ENCODE assay signal across 8 mouse cellular contexts in genomic region chr9:106156419-106156818, GRCm38 (mm10). TPM values are rescaled to one million over a fixed set of nuclear protein-coding genes. Genes with fewer than 3 reads are reported as not detected.
DNase-seq lines count a peak whose midpoint lies in the region; ATAC-seq lines count a peak whose summit lies in the region.

No protein-coding gene starts in this region.

- H3K4me2 ChIP-seq in forebrain, embryonic 14.5 days (ENCODE audit: low read length), result no peak overlapping the region

- ATAC-seq in forebrain, embryonic 14.5 days, result peak; percentile 67
- ATAC-seq in inflammation-experienced regulatory T-cells, adult 6 months, result no peak

- WGBS in forebrain, embryonic 14.5 days, result 46% methylated on average over 5 of the region's 5 CpGs

- peak; percentile 40 for DNase-seq in urinary bladder, postnatal 14 days (ENCODE audit: low spot score)
- no peak for DNase-seq in urinary bladder, adult 18-20 months (ENCODE audit: low spot score in 2 of 2)
- DNase-seq in c-Kit-positive CD71-negative TER-119-negative erythroid progenitor cells, embryonic 14.5 days (ENCODE audit: low read depth), result peak; percentile 76
- DNase-seq in forebrain, embryonic 14.5 days (ENCODE audit: low spot score), result peak; percentile 90
- DNase-seq in kidney, postnatal 36 days, result peak; percentile 68 to 79
- peak; percentile 44 to 68 for DNase-seq in lung, postnatal 4 days
- DNase-seq in right cerebral cortex, postnatal 4 days, result peak; percentile 65

- peak overlapping the region; percentile 46; the same call in 1 of the 2 replicates for H3K27ac ChIP-seq in forebrain, embryonic 14.5 days (ENCODE audit: low read depth, low read length)

- H3K4me1 ChIP-seq in forebrain, embryonic 14.5 days (ENCODE audit: control insufficient read depth, insufficient read depth, low read length), result peaks cover 4% of the 10 kb centered on the region; the same call in 1 of the 2 replicates

- H3K9ac ChIP-seq in forebrain, embryonic 14.5 days (ENCODE audit: low read length), result no peak overlapping the region

- no peak overlapping the region for H3K4me3 ChIP-seq in forebrain, embryonic 14.5 days (ENCODE audit: low read depth, low read length)

- H3K36me3 ChIP-seq in forebrain, embryonic 14.5 days (ENCODE audit: control insufficient read depth, insufficient read depth, low read length), result peaks cover 23% of the 10 kb centered on the region; the same call in 1 of the 2 replicates

- H3K27me3 ChIP-seq in forebrain, embryonic 14.5 days (replicated peaks; ENCODE audit: control insufficient read depth, insufficient read depth, low read length), result no peaks in the 10 kb centered on the region

- no peaks in the 10 kb centered on the region for H3K9me3 ChIP-seq in forebrain, embryonic 14.5 days (replicated peaks; ENCODE audit: control insufficient read depth, low read length)

RNA-seq across cellular contexts. Expression of gene Glyctk, which starts 1.5 kb away (rescaled TPM):
- polyA plus RNA-seq in forebrain, embryonic 14.5 days (2014; fragmentation: Nextera tagmentation; extraction: Ambion mirVana), result 2.3 TPM in 2 replicates
- 1 to 10 TPM; 2.0 to 4.7 (median 2.1) TPM for polyA plus RNA-seq in inflammation-experienced regulatory T-cells, adult 6 months (2017; shearing (Covaris generic))

RNA-seq across cellular contexts. Expression of gene Wdr82, which starts 14.3 kb away (rescaled TPM):
- polyA plus RNA-seq in forebrain, embryonic 14.5 days (2014; fragmentation: Nextera tagmentation; extraction: Ambion mirVana), result 54.7 and 56.4 TPM in 2 replicates
- polyA plus RNA-seq in inflammation-experienced regulatory T-cells, adult 6 months (2017; shearing (Covaris generic)), result 10 to 100 TPM; 28.3 to 48.5 (median 39.8) TPM

RNA-seq across cellular contexts. Expression of gene Ppm1m, which starts 43.1 kb away (rescaled TPM):
- polyA plus RNA-seq in forebrain, embryonic 14.5 days (2014; fragmentation: Nextera tagmentation; extraction: Ambion mirVana), result 10.3 and 10.7 TPM in 2 replicates
- 10 to 100 TPM; 11.2 to 27.9 (median 20.4) TPM for polyA plus RNA-seq in inflammation-experienced regulatory T-cells, adult 6 months (2017; shearing (Covaris generic))

RNA-seq across cellular contexts. Expression of gene Twf2, which starts 46.5 kb away (rescaled TPM):
- 57.5 and 64.7 TPM in 2 replicates for polyA plus RNA-seq in forebrain, embryonic 14.5 days (2014; fragmentation: Nextera tagmentation; extraction: Ambion mirVana)
- 100 to 1,000 TPM; 126 to 140 (median 135) TPM for polyA plus RNA-seq in inflammation-experienced regulatory T-cells, adult 6 months (2017; shearing (Covaris generic))

RNA-seq across cellular contexts. Expression of gene Col6a4, which starts 59.8 kb away (rescaled TPM):
- 0.22 and 0.66 TPM in 2 replicates for polyA plus RNA-seq in forebrain, embryonic 14.5 days (2014; fragmentation: Nextera tagmentation; extraction: Ambion mirVana)
- polyA plus RNA-seq in inflammation-experienced regulatory T-cells, adult 6 months (2017; shearing (Covaris generic)), result not detected

Comparison
In these comparisons a context has a peak if more than half of its experiments do, and no peak if none do; other contexts are left out.
1. DNase-seq: peak in urinary bladder, postnatal 14 days (single experiment), c-Kit-positive CD71-negative TER-119-negative erythroid progenitor cells, embryonic 14.5 days (single experiment), forebrain, embryonic 14.5 days (single experiment), kidney, postnatal 36 days (2 of 2), lung, postnatal 4 days (2 of 2) and right cerebral cortex, postnatal 4 days (single experiment); none in urinary bladder, adult 18-20 months (0 of 2).